Mouse (Mus musculus) midbrain, embryonic 11.5 days (tissue): ENCODE data around the gene Esam. TPM values are rescaled to one million over a fixed set of nuclear protein-coding genes. Genes with fewer than 3 reads are reported as not detected.

ENCODE experiments used
- ATAC-seq: fragments of 200-750 bp; cut with Nextera tagmentation; 2 replicates; pipeline ENCODE4 v1.8.0; 2017; ENCODE audit warnings: moderate TSS enrichment, moderate library complexity; ENCODE audit not compliant: low FRiP score
- DNase-seq: peaks from one replicate; pipeline ENCODE4 v3.0.0; 2015; ENCODE audit warnings: low spot score; ENCODE audit errors: missing footprints
- H3K27ac ChIP-seq: fragments of 300-500 bp; sonication (generic); 2 replicates; pipeline ENCODE4 v1.5.1; 2014; ENCODE audit warnings: low read depth, low read length
- H3K27me3 ChIP-seq: fragments of 300-500 bp; sonication (generic); 2 replicates; pipeline ENCODE4 v1.6.1; 2014; ENCODE audit warnings: mild to moderate bottlenecking, low read length, moderate library complexity, mixed read lengths; ENCODE audit not compliant: control insufficient read depth, insufficient read depth
- H3K36me3 ChIP-seq: fragments of 300-500 bp; sonication (generic); 2 replicates; pipeline ENCODE4 v1.6.1; 2014; ENCODE audit warnings: mild to moderate bottlenecking, low read length, moderate library complexity, mixed read lengths; ENCODE audit not compliant: control insufficient read depth, insufficient read depth
- H3K4me1 ChIP-seq: fragments of 300-500 bp; sonication (generic); 2 replicates; pipeline ENCODE4 v1.6.1; 2014; ENCODE audit warnings: low read length; ENCODE audit not compliant: control insufficient read depth, insufficient read depth
- H3K4me2 ChIP-seq: fragments of 300-500 bp; sonication (generic); 2 replicates; pipeline ENCODE4 v1.6.1; 2014; ENCODE audit warnings: mild to moderate bottlenecking, moderate library complexity
- H3K4me3 ChIP-seq: fragments of 300-500 bp; sonication (generic); 2 replicates; pipeline ENCODE4 v1.5.1; 2014; ENCODE audit warnings: low read depth, low read length
- H3K9ac ChIP-seq: fragments of 300-500 bp; sonication (generic); 2 replicates; pipeline ENCODE4 v1.6.1; 2014; ENCODE audit warnings: low read length
- H3K9me3 ChIP-seq: fragments of 300-500 bp; sonication (generic); 2 replicates; pipeline ENCODE4 v1.6.1; 2016; ENCODE audit warnings: low read length; ENCODE audit not compliant: control insufficient read depth
- WGBS: fragments of 180-500 bp; shearing (Covaris S2); extraction: QIAGEN DNeasy Blood & Tissue Kit; methylation state at CpG from one replicate; pipeline ENCODE4 v1.1.7; 2014; 5-methylcytosine and 5-hydroxymethylcytosine counted together
- polyA plus RNA-seq: library from polyadenylated mRNA; unstranded; fragments of >200 nt; fragmentation: Nextera tagmentation; extraction: Ambion mirVana; gene quantifications from 2 replicates; pipeline ENCODE4 v1.2.1, GENCODE M21; 2014

Gene Esam
- polyA plus RNA-seq, 1 experiment from 2014 or later = 29.6 TPM

DNA sequence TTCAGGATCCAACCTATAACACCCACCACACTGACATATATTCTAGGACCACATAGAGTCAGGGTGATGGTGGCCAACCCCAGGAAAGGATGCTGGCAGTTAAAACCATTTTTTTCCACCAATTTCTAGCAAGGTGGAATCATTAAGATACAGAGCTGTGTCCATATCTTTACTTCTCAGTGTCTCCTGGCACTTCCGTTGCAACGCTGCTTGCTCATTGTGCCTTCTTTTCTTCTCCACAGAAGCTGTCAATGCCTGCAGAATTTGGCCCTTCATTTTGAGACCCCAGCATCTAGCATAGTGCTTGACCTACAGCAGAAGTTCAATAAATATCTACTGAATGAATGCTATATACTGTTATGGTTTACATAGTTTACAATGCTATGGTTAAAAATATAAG, 39.1 kb downstream of the Esam start:
- DNase-seq (no peak), ATAC-seq (no peak)
- no peak overlapping the region for H3K4me2 ChIP-seq
- no peak overlapping the region for H3K27ac ChIP-seq
- no peak overlapping the region for H3K4me3 ChIP-seq
- no peaks in the 10 kb centered on the region for H3K4me1 ChIP-seq
- no peaks in the 10 kb centered on the region for H3K9me3 ChIP-seq
- WGBS = 95% methylated on average over 2 of the region's 2 CpGs
- no peaks in the 10 kb centered on the region for H3K27me3 ChIP-seq
- no peaks in the 10 kb centered on the region for H3K36me3 ChIP-seq
- no peak overlapping the region for H3K9ac ChIP-seq

DNA sequence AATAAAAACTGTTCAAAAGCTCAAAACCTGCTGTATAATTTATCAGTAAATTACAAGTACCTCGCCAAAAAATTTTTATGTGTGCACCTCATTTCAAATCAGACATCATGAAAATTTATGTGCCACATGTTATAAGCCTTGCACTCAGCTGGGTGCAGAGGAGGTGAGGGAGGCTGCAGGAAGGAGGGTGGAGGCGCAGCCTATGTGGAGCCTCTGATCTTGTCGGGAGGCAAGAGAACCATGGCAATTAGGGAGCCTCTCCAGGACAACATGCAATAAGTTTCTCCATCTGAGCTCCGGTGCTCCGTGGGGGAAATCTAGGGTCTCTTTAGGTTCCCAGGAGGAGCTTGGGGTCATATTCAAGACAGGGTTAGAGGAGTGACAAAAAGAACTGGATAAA, 39.6 kb downstream of the Esam start:
- H3K4me3 ChIP-seq = no peak overlapping the region
- no peak for DNase-seq
- no peak overlapping the region for H3K9ac ChIP-seq
- H3K27me3 ChIP-seq = no peaks in the 10 kb centered on the region
- ATAC-seq = no peak
- no peak overlapping the region for H3K27ac ChIP-seq
- no peak overlapping the region for H3K4me2 ChIP-seq
- no peaks in the 10 kb centered on the region for H3K36me3 ChIP-seq
- no peaks in the 10 kb centered on the region for H3K9me3 ChIP-seq
- 62% methylated on average over 5 of the region's 5 CpGs for WGBS
- no peaks in the 10 kb centered on the region for H3K4me1 ChIP-seq

DNA sequence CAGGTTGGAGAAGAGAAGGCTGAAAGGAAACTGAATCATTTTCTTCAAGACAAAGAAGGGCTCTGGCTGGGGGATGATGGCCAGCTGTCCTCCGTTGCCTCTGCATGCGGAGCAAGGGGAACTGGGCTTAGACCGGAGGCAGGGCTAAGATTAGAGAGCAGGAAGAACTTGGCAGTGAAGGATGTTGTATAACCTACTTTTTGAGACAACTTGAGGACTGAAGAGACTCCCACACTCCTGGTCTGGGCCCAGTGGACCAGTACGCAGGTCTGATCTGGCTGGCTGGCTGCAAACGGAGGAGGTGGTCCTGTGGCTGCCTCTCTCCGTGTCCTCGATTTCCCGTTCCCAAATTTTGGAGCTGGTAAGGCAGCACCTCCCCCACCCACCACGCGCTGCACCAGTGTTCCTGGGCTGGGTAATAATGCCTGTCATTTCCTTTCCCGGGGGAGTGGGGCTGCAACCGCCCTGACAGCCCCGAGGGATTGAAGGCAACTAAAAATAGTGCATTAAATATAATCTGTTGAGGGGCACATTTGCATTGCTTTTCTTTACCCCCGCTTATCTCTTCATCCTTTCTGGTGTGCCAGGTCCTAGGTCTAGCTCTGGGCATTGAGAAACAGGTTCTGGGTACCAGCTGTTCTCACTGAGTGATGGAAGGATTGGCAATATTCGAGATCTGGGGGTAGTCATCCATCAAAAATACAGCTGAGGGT, 40.2 kb downstream of the Esam start:
- Histone ChIP-seq H3K4me1 (no peaks in the 10 kb centered on the region), H3K4me3 (no peak overlapping the region), H3K4me2 (no peak overlapping the region), H3K27me3 (no peaks in the 10 kb centered on the region), H3K9ac (no peak overlapping the region), H3K9me3 (no peaks in the 10 kb centered on the region), H3K36me3 (no peaks in the 10 kb centered on the region), H3K27ac (no peak overlapping the region)
- DNase-seq = no peak
- WGBS = 51% methylated on average over 15 of the region's 15 CpGs
- no peak for ATAC-seq

- H3K4me1 ChIP-seq = no peaks in the 10 kb centered on the region
- no peak overlapping the region for H3K27ac ChIP-seq
- no peaks in the 10 kb centered on the region for H3K9me3 ChIP-seq
- ATAC-seq = no peak
- 55% methylated on average over 4 of the region's 4 CpGs for WGBS
- no peak overlapping the region for H3K9ac ChIP-seq
- H3K4me2 ChIP-seq = no peak overlapping the region
- H3K4me3 ChIP-seq = no peak overlapping the region
- DNase-seq = no peak
- H3K36me3 ChIP-seq = no peaks in the 10 kb centered on the region
- H3K27me3 ChIP-seq = no peaks in the 10 kb centered on the region
Observed at GRCm38 (mm10) chr9:37568605-37569214, 40.8 kb downstream of the Esam start.

GRCm38 (mm10) chr9:37569231-37569835, 41.5 kb downstream of the Esam start:
- Histone ChIP-seq H3K4me1 (no peaks in the 10 kb centered on the region), H3K27me3 (no peaks in the 10 kb centered on the region), H3K4me2 (no peak overlapping the region), H3K9ac (no peak overlapping the region), H3K27ac (no peak overlapping the region), H3K9me3 (no peaks in the 10 kb centered on the region), H3K36me3 (no peaks in the 10 kb centered on the region), H3K4me3 (no peak overlapping the region)
- WGBS = 84% methylated on average over 2 of the region's 2 CpGs
- no peak for ATAC-seq
- DNase-seq = no peak

DNA sequence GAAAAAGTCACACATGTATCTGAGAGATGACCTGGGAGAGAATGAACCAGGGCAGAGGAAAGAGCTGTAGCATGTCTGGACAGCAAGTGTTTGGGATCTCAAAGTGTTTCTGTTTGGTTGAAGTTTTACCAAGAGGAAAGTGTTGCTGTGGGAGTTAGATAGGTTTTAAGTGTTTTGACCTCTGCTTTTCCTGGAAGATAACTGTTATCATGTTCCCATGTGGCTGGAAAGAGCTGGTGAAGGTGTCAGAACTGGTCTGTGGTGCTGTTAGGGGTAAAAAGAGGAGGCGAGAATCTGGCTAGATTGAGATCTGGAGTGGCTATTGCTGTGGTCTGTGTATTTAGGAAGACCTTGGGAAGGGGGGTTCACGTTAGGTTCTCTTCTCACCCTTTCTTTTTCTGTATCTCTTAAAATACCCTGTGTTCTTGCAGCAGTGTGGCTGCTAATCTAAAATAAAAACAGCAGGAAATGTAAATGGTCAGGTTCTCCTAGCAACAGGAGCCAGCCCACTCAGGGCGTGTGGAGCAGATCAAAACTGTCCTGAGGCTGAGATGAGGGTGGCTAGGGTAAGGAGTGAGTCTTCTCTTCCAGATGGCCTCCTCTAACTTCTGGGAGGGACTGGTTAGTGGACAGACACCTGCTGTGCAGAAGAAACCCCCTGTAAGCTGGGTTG, 44.5 kb downstream of the Esam start:
- no peaks in the 10 kb centered on the region for H3K36me3 ChIP-seq
- H3K4me1 ChIP-seq = no peaks in the 10 kb centered on the region
- WGBS = 59% methylated on average over 3 of the region's 3 CpGs
- ATAC-seq (no peak), DNase-seq (no peak)
- no peak overlapping the region for H3K4me3 ChIP-seq
- H3K4me2 ChIP-seq = no peak overlapping the region
- H3K9ac ChIP-seq = no peak overlapping the region
- H3K9me3 ChIP-seq = no peaks in the 10 kb centered on the region
- no peak overlapping the region for H3K27ac ChIP-seq
- H3K27me3 ChIP-seq = no peaks in the 10 kb centered on the region

GRCm38 (mm10) chr9:37576436-37576930, 48.6 kb downstream of the Esam start:
- no peaks in the 10 kb centered on the region for H3K36me3 ChIP-seq
- H3K4me3 ChIP-seq = no peak overlapping the region
- H3K27ac ChIP-seq = no peak overlapping the region
- DNase-seq (no peak), ATAC-seq (no peak)
- no peak overlapping the region for H3K4me2 ChIP-seq
- no peaks in the 10 kb centered on the region for H3K27me3 ChIP-seq
- 38% methylated on average over 14 of the region's 14 CpGs for WGBS
- no peaks in the 10 kb centered on the region for H3K9me3 ChIP-seq
- no peak overlapping the region for H3K9ac ChIP-seq
- no peaks in the 10 kb centered on the region for H3K4me1 ChIP-seq

DNA sequence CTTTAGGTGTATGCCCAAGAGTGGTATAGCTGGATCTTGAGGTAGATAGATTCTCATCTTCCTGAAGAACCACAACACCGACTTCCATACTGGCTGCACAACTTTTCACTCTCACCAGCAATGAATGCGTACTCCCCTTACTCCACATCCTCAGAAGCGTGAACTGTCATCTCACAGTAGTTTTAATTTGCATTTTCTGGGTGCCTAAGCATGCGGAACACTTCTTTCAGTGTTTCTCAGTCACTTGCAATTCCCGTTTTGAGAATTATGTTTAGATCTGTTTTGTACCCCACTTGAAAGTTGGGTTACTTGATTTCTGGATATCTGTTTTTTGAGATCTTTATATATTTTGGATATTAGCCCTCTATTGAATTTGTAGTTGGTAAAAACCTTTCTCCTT, 55.7 kb downstream of the Esam start:
- Histone ChIP-seq H3K9me3 (no peaks in the 10 kb centered on the region), H3K27ac (no peak overlapping the region), H3K27me3 (no peaks in the 10 kb centered on the region), H3K9ac (no peak overlapping the region), H3K4me2 (no peak overlapping the region), H3K36me3 (no peaks in the 10 kb centered on the region), H3K4me3 (no peak overlapping the region), H3K4me1 (no peaks in the 10 kb centered on the region)
- DNase-seq (no peak), ATAC-seq (no peak)
- 84% methylated on average over 5 of the region's 5 CpGs for WGBS

DNA sequence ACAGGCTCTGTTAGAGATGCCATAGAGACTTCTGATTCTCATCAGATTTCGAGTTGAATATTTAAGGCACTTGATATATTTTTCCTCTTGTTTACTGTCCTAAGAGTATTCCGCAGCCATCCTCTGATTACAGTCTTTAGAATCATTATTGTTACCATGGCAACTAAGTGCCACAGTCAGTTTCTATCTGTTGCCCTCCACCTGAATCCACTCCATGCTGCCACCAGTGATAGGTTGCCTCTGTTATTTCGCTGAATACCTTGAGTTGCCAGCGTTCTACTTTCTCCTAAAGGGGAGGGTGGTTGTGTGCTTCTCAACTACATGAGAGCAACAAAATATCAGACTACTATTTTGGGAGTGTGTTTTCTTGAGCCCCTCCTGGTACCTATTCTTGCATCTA, 58.8 kb downstream of the Esam start:
- Histone ChIP-seq H3K4me2 (no peak overlapping the region), H3K9ac (no peak overlapping the region), H3K9me3 (no peaks in the 10 kb centered on the region), H3K4me1 (no peaks in the 10 kb centered on the region), H3K27ac (no peak overlapping the region), H3K4me3 (no peak overlapping the region), H3K36me3 (no peaks in the 10 kb centered on the region), H3K27me3 (no peaks in the 10 kb centered on the region)
- no peak for DNase-seq
- no peak for ATAC-seq
- WGBS = 86% methylated on average over 4 of the region's 4 CpGs
